Comparison of ENCODE assay signal across 8 mouse cellular contexts in the genomic region with DNA sequence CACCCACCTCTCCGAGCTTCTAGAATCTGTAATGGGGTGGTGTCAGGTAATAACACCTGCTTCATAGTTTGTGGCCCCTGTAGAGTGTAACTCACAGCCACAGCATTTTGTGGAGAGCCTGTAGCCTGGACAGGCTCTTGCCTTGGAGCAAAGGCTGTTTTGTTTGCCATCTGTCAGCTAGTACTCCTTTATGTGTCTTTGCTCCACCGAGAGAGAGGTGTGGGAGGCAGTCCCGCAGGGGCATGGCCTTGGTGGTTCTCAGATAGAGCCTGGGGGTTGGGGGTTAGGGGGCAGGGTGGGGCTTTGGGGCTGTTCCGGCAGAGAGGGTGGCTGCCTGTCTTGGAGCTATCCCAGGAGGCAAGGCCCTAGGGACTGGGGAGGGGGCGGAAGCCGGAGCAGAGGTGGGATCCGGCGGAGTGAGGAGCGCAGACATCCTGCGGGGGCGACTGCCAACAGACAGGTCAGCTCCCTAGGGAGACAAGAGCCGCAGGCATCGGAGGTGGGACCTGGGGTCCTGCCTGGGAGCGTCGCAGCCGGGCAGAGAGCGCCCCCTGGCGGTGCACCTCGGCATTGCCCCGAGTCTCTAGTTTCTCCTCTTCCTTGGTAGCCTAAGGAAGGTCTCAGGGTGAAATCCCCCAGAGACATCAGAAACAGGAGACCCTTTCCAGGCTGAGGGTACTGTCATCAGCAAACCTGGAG. TPM values are rescaled to one million over a fixed set of nuclear protein-coding genes. Genes with fewer than 3 reads are reported as not detected.
A peak's percentile ranks its signal among the peaks of the same experiment; 100 is the strongest.
DNase-seq lines count a peak whose midpoint lies in the region; ATAC-seq and TF ChIP-seq lines count a peak whose summit lies in the region.

No protein-coding gene starts in this region.

- peak overlapping the region; percentile 36 for H3K4me2 ChIP-seq in hindbrain, embryonic 14.5 days (replicated peaks)
- H3K4me2 ChIP-seq in liver, embryonic 11.5 days, result peak overlapping the region; percentile 52
- H3K4me2 ChIP-seq in neural tube, embryonic 13.5 days, result peak overlapping the region; percentile 37

- DNase-seq in 3T3-L1 (ENCODE audit: low read depth, low spot score), result peak; percentile 56
- peak; percentile 60 for DNase-seq in cerebellum, adult 9-10 months
- peak; percentile 57 for DNase-seq in gastrocnemius, adult 18-20 months (ENCODE audit: low spot score)
- no peak for DNase-seq in hindbrain, embryonic 14.5 days (ENCODE audit: low spot score)
- DNase-seq in liver, embryonic 11.5 days (ENCODE audit: low spot score), result peak; percentile 74
- no peak for DNase-seq in urinary bladder, postnatal 36 days (ENCODE audit: low spot score in 2 of 2)

- H3K4me1 ChIP-seq in ES-Bruce4 (ENCODE audit: control insufficient read depth, insufficient read depth, low read length), result no peaks in the 10 kb centered on the region
- peaks cover 5% of the 10 kb centered on the region; the same call in 1 of the 2 replicates for H3K4me1 ChIP-seq in hindbrain, embryonic 14.5 days (replicated peaks; ENCODE audit: control insufficient read depth, insufficient read depth, low read length)
- H3K4me1 ChIP-seq in liver, embryonic 11.5 days (replicated peaks; ENCODE audit: control insufficient read depth, insufficient read depth, low read length), result peaks cover 4% of the 10 kb centered on the region; the same call in 1 of the 2 replicates
- peaks cover 16% of the 10 kb centered on the region; the same call in 1 of the 2 replicates for H3K4me1 ChIP-seq in neural tube, embryonic 13.5 days (replicated peaks)

- no peaks in the 10 kb centered on the region for H3K27me3 ChIP-seq in ES-Bruce4 (ENCODE audit: control insufficient read depth, insufficient read depth, low read length, poor library complexity, severe bottlenecking)
- peaks cover 72% of the 10 kb centered on the region for H3K27me3 ChIP-seq in hindbrain, embryonic 14.5 days (ENCODE audit: control insufficient read depth, insufficient read depth, low read length)
- peaks cover 84% of the 10 kb centered on the region for H3K27me3 ChIP-seq in liver, embryonic 11.5 days (replicated peaks; ENCODE audit: control insufficient read depth, insufficient read depth, low read length)
- peaks cover 97% of the 10 kb centered on the region for H3K27me3 ChIP-seq in neural tube, embryonic 13.5 days

- 0 out of 2 replicates have a peak overlapping the region, but pooled peaks have one; percentile 15 for H3K4me3 ChIP-seq in ES-Bruce4 (ENCODE audit: low read depth, low read length)
- H3K4me3 ChIP-seq in hindbrain, embryonic 14.5 days (replicated peaks; ENCODE audit: low read length), result no peak overlapping the region
- H3K4me3 ChIP-seq in liver, embryonic 11.5 days (ENCODE audit: low read depth, low read length), result no peak overlapping the region; the same call in 1 of the 2 replicates
- H3K4me3 ChIP-seq in neural tube, embryonic 13.5 days, result no peak overlapping the region

- no peaks in the 10 kb centered on the region for H3K36me3 ChIP-seq in ES-Bruce4 (ENCODE audit: control insufficient read depth, insufficient read depth, low read length, poor library complexity, severe bottlenecking)
- no peaks in the 10 kb centered on the region for H3K36me3 ChIP-seq in hindbrain, embryonic 14.5 days (replicated peaks; ENCODE audit: control insufficient read depth, insufficient read depth)
- H3K36me3 ChIP-seq in liver, embryonic 11.5 days (ENCODE audit: control insufficient read depth, insufficient read depth, low read length), result no peaks in the 10 kb centered on the region
- no peaks in the 10 kb centered on the region for H3K36me3 ChIP-seq in neural tube, embryonic 13.5 days

- WGBS in hindbrain, embryonic 14.5 days, result 3% methylated on average over 20 of the region's 20 CpGs
- whole genome bisulfite sequencing in liver, embryonic 11.5 days, result 5% methylated on average over 20 of the region's 20 CpGs
- 2% methylated on average over 20 of the region's 20 CpGs for WGBS in neural tube, embryonic 13.5 days

- 0 out of 2 replicates have a peak, but pooled peaks have one; percentile 33 for ATAC-seq in hindbrain, embryonic 14.5 days (ENCODE audit: low FRiP score)
- ATAC-seq in liver, embryonic 11.5 days (replicated peaks; ENCODE audit: low FRiP score), result no peak
- no peak for ATAC-seq in neural tube, embryonic 13.5 days (ENCODE audit: low read depth)

- no peaks in the 10 kb centered on the region for H3K9me3 ChIP-seq in ES-Bruce4 (replicated peaks; ENCODE audit: control insufficient read depth, insufficient read depth, low read length, poor library complexity, severe bottlenecking)
- no peaks in the 10 kb centered on the region for H3K9me3 ChIP-seq in hindbrain, embryonic 14.5 days (ENCODE audit: control insufficient read depth, low read length)
- H3K9me3 ChIP-seq in liver, embryonic 11.5 days (ENCODE audit: control insufficient read depth, low read length), result no peaks in the 10 kb centered on the region
- no peaks in the 10 kb centered on the region for H3K9me3 ChIP-seq in neural tube, embryonic 13.5 days

- TF ChIP-seq CTCF in ES-Bruce4 (IDR thresholded peaks at IDR 0.05; ENCODE audit: low read depth, low read length), result peak; percentile 95

- no peak for TF ChIP-seq EP300 in ES-Bruce4 (IDR thresholded peaks at IDR 0.05; ENCODE audit: insufficient read depth, low read depth, low read length)

- H3K9ac ChIP-seq in ES-Bruce4 (ENCODE audit: low read depth, poor library complexity, severe bottlenecking), result no peak overlapping the region; the same call in 1 of the 2 replicates
- no peak overlapping the region for H3K9ac ChIP-seq in hindbrain, embryonic 14.5 days
- no peak overlapping the region for H3K9ac ChIP-seq in liver, embryonic 11.5 days (ENCODE audit: low read depth, low read length)
- no peak overlapping the region for H3K9ac ChIP-seq in neural tube, embryonic 13.5 days

- H3K27ac ChIP-seq in ES-Bruce4 (ENCODE audit: insufficient read depth, low read length), result no peak overlapping the region
- H3K27ac ChIP-seq in hindbrain, embryonic 14.5 days, result no peak overlapping the region
- H3K27ac ChIP-seq in liver, embryonic 11.5 days (ENCODE audit: low read depth, low read length), result no peak overlapping the region
- H3K27ac ChIP-seq in neural tube, embryonic 13.5 days (replicated peaks), result no peak overlapping the region

- TF ChIP-seq POLR2A in ES-Bruce4 (IDR thresholded peaks at IDR 0.05; ENCODE audit: insufficient read depth, low read length), result no peak

RNA-seq across cellular contexts. Expression of a gene that starts 36.7 kb away (rescaled TPM):
- polyA plus RNA-seq in ES-Bruce4 (2011; ENCODE audit: insufficient read depth, insufficient read length, low read depth, missing spikeins), result 0.36 TPM in 1 of 2 replicates, not detected in the other
- not detected for total RNA-seq in gastrocnemius, adult 18-20 months (2021)
- 13.2 and 18.7 TPM in 2 replicates for polyA plus RNA-seq in hindbrain, embryonic 14.5 days (2014; fragmentation: Nextera tagmentation; extraction: Ambion mirVana)
- 10.5 and 11.0 TPM in 2 replicates for polyA plus RNA-seq in liver, embryonic 11.5 days (2014; fragmentation: Nextera tagmentation; extraction: Ambion mirVana)
- 3.7 and 4.3 TPM in 2 replicates for polyA plus RNA-seq in neural tube, embryonic 13.5 days (2015; fragmentation: Nextera tagmentation; extraction: Ambion mirVana)

Comparison
In these comparisons a context has a peak if more than half of its experiments do, and no peak if none do; other contexts are left out.
1. DNase-seq: peak in 3T3-L1 (single experiment), cerebellum, adult 9-10 months (single experiment), gastrocnemius, adult 18-20 months (single experiment) and liver, embryonic 11.5 days (single experiment); none in hindbrain, embryonic 14.5 days (single experiment) and urinary bladder, postnatal 36 days (0 of 2).
2. Peak in every context shown above with its lines, with median percentiles within 50 percentile points of each other: H3K4me2 ChIP-seq.